Mouse (Mus musculus) kidney, postnatal 10 days (tissue): ENCODE results near the gene Rwdd3.

Source experiments
- DNase-seq: peaks from one replicate; pipeline ENCODE4 v3.0.0; 2021; ENCODE audit warnings: mixed read lengths

The Rwdd3 gene

GRCm38 (mm10) chr3:121171243-121171871 lies at the start of gene Rwdd3:
Rwdd3 (minus strand) TSS chr3:121171695.
- DNase-seq, result peak; percentile 94

DNA sequence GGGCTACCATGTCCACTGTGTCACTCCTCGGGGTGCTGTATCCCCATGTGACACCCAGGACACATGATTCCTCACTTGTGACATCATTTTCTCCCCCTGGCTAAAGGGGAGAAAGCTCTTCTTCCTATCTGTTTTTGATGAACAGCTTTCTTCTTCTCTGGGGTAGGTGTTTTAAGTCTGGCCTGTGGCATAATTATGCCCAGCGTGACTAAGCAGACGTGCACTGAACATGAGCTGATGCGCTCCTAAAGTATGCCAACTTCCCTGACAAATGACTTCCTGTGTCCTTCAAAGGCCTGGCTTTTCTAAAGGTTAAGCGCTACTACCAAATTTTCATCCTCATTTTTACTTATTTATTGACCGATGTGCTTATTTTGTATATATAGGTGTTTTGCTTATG lies 45.5 kb upstream of the Rwdd3 start:
- DNase-seq, result no peak

- DNase-seq, result no peak
Observed at GRCm38 (mm10) chr3:121213501-121213900, 42.0 kb upstream of the Rwdd3 start.

DNA sequence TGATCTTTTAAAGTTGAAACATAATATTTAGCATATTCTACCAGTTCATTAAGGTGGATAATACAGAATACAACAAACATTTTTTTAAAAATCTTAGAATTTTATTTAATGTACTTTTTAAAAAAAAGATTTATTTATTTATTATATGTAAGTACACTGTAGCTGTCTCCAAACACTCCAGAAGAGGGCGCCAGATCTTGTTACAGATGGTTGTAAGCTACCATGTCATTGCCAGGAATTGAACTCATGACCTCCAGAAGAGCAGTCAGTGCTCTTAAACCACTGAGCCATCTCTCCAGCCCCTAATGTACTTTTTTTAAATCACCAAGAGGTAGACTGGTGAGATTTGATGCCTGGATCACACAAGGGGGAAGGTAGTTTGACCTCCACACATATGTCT lies 40.7 kb upstream of the Rwdd3 start:
- DNase-seq, result peak; percentile 10

GRCm38 (mm10) chr3:121208994-121209393 lies 37.5 kb upstream of the Rwdd3 start:
- no peak for DNase-seq

DNA sequence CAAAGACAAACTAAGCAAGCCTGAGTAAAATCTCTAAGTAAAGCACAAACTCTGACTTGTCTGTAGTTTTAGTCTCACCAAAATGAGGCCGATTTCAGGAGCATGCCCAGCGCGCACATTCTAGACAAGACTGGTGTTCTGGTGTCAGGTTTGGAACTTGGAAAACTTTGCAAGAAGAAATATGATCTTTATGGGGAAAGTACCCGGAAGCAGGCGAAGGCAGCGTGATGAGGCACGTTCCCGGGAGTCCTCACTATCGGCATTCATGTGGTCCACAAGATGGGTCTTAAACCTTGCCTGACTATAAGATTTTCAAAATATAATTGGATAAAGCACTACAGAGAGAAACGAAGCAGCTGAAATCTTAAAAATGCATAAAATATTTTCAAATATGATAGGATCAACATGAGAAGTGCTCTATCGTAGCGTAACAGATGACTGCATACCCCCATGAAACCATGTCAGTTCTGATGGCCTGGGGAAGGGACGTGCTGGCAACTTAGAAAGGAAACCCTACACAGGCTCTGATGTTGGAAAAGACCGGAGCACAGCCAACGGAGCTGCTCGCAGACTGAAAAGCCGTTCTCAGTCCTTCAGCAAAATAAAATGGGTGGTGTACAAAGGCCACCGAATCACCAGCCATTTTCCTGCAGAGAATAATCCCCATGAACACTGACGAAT lies 34.8 kb upstream of the Rwdd3 start:
- no peak for DNase-seq

GRCm38 (mm10) chr3:121202638-121203037 lies 31.1 kb upstream of the Rwdd3 start:
- no peak for DNase-seq

- DNase-seq, result no peak
Observed at GRCm38 (mm10) chr3:121201012-121201747, 29.7 kb upstream of the Rwdd3 start.

DNA sequence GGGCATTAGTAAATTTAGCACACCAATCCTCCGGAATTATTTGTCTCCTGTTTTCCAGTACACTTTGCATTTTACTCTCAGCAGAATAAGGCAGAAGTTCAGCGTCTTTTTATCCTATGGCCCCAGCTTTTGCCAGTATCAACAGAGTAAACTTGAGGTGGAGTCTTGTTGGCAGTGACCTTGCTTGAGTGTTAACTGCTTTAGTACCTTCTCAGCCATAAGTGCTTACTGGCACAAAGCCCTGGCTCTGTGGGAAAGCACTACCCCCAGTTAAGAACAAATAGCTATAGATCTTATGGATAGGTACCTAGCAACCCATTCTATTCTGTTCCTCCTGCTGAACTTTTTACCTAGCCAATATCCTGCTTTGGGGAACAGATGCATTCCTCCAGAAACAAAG lies 17.7 kb upstream of the Rwdd3 start:
- no peak for DNase-seq

- no peak for DNase-seq
Observed at GRCm38 (mm10) chr3:121187510-121187909, 16.0 kb upstream of the Rwdd3 start.

GRCm38 (mm10) chr3:121186925-121187324 lies 15.4 kb upstream of the Rwdd3 start:
- no peak for DNase-seq

DNA sequence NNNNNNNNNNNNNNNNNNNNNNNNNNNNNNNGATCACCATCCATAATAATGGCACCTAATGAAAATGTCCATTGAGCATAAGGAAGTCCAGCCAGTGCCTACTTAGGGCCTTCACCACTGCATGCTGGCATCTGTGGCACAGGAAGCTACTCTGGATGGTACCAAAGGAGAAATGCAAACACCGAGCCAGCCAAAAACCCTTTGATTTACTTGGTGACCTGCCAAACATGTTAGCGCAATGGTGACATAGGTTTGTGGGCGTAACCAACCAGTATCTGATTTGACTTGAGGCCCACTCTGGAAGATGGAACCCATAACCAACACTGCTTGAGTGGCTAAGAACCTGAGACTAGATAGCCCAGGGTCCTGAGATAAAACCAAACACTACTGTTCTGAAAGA lies 13.7 kb upstream of the Rwdd3 start:
- DNase-seq, result no peak

DNA sequence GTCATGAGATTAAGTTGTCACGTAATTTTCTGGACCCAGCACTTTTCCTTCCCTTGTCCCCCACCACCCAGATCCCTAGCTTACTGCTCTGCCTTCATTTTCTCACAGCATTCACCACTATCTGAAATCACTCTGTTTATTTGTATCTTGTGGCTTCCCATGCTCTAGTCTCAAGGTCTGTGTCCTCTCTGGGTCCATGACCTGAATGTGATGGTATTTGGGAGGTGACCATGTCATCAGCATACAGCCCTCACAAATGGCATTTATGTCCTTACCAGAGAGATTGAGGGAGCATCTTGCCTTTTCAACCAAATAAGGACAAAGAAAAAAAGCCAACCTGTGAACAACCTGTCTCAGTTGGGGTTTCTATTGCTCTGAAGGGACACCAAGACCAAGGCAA lies 4.5 kb upstream of the Rwdd3 start:
- no peak for DNase-seq

GRCm38 (mm10) chr3:121174248-121174945 lies 2.9 kb upstream of the Rwdd3 start:
- DNase-seq, result no peak

DNA sequence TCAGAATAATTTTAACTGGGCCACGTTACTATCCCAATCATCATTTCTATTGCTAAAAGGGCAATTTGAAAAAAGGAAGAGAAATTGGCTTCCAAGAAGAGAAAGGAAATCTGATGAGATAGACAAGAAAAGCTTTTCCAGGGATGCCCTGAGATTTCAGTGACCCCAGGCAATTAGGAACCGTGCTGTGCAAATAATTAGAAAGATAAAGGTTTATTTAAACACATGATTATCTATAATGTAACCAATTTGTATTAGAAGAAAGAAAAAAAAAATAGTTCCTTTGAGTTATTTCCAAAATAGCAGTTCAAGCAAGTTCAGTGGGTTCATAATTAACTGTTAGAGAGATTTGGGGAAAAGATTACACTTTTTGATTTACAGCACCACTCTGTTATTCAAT lies 1.2 kb upstream of the Rwdd3 start:
- DNase-seq, result no peak

- DNase-seq, result no peak
Observed at GRCm38 (mm10) chr3:121171872-121172265, 374 bp upstream of the Rwdd3 start.

- no peak for DNase-seq
Observed at GRCm38 (mm10) chr3:121170631-121171030, 864 bp downstream of the Rwdd3 start.

DNA sequence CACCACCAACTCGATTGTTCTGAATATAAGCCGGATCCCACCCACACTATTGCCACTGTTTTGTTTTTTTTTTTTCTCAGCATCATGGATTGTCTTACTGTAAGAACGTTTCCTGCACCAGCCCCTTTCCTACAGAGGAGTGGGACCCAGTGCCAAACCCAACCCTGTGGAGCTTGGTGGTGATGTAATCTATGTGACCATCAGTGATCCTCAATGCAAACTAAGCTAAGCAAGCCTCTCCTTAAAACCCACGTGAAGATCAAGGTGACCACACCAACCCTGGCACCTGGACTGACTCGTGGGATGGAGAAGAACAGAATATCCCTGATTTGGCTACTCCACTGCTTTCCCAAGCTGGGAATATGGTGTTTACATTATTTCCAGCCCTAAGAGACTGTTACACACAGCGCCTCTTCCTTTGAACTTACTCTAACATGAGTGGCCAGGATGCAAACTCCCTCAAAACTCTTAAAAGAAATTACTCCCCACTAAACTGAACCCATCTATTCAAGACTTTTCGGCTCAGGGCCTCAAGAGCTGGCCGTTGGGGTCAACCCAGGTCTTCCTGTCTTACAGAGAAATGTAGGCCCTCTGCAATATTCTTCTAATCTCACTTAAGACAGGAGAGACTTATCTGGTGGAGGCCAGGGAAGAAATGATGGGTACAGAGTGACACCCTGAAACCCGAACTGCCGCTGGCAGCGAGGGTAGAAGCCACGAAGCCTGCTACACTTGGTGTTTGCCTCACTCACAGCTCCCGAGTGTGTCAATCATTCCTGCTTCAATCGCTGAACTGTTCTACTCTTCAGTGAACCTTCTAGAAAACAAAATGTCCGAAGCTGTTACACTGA lies 2.2 kb downstream of the Rwdd3 start:
- no peak for DNase-seq

DNA sequence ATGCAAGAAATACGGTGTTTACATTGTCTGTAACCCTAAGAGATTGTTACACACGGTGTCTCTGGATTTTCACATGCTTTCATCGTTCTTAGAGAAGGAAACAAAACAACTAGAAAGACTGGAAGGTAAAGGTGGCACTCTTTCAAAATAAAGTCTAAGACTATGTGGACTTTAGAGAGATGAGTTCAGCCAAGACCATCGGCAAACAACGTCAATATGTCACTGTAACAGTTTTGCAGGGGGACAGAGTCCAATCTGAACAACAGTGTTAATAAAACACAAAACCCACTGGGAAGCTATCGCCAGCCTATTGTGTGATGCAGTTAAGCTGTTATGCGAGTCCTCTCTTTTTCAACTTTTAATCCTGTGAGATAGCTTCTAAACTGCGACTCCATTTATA lies 2.9 kb downstream of the Rwdd3 start:
- DNase-seq, result no peak

DNA sequence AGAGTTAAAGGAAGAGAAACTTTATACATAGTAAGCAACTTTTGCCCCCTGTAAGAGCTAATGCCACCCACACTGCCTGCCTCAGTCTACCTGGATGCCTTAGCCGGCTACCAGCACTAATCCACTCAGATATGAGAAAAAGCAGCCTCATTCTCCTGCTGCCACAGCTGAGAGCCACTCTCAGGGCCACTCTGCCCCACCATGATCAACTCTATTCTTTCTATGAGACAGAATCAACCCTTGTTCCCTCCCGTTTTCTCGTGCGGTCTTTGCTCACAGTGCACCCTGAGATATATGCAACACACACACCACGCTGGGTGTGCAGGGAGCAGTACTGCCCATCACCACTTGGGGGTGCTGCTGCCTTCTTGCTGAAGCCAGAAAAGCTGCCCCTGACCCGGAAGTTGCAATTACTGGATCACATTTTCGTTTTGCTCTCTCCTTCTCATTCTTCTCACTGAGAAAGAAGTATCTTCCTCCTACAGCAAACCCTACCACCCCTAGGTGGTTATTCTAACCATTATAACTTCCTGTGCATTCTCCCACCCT lies 8.2 kb downstream of the Rwdd3 start:
- peak; percentile 74 for DNase-seq

GRCm38 (mm10) chr3:121161661-121162060 lies 9.8 kb downstream of the Rwdd3 start:
- DNase-seq, result no peak

- no peak for DNase-seq
Observed at GRCm38 (mm10) chr3:121160424-121160823, 11.1 kb downstream of the Rwdd3 start.
